Mouse (Mus musculus): ENCODE results near the gene Crebrf.

GRCm38 (mm10) chr17:26793068-26793765, 77.8 kb downstream of the Crebrf start:
- TF ChIP-seq CTCF (IDR thresholded peaks at IDR 0.05; ENCODE audit: extremely low read depth, insufficient read length, insufficient replicate concordance, low read depth, low read length) (no peak), POLR2A (IDR thresholded peaks at IDR 0.05; ENCODE audit: low read depth, low read length) (no peak)

Measured in small intestine, adult 2 months (tissue).